Mouse (Mus musculus) subcutaneous adipose tissue, adult 2 months (tissue): ENCODE measurements around the gene Mmp17. TPM values are rescaled to one million over a fixed set of nuclear protein-coding genes. Genes with fewer than 3 reads are reported as not detected.

ENCODE experiments used
- polyA plus RNA-seq: library from polyadenylated mRNA; depleted of rRNA; stranded (reverse); fragments of >200 nt; gene quantifications from 2 replicates; pipeline ENCODE4 v1.2.3, GENCODE M21; 2012; ENCODE audit warnings: low replicate concordance; rRNA removed

Gene Mmp17
- polyA plus RNA-seq, result 2.6 and 19.3 TPM in 2 replicates

GRCm38 (mm10) chr5:129583761-129584582 is at the start of gene Mmp17:
Gene Mmp17, plus strand, starts transcription at chr5:129584169.

Other genes with a start within 250 kb of the Mmp17 start
- gene Sfswap, start 82.9 kb upstream of the Mmp17 start, polyA plus RNA-seq, result 54.1 and 97.3 TPM in 2 replicates
- gene Zfp11, start 85.9 kb downstream of the Mmp17 start, polyA plus RNA-seq, result 1.8 and 3.4 TPM in 2 replicates
- gene Sept14, start 124.3 kb downstream of the Mmp17 start, polyA plus RNA-seq, result 0.08 TPM in 1 of 2 replicates, not detected in the other
- gene Mrps17, start 131.3 kb downstream of the Mmp17 start, polyA plus RNA-seq, result 77.7 and 82.6 TPM in 2 replicates
- gene Nipsnap2, start 140.9 kb downstream of the Mmp17 start, polyA plus RNA-seq, result 69.3 and 71.8 TPM in 2 replicates
- gene Psph, start 203.3 kb downstream of the Mmp17 start, polyA plus RNA-seq, result 34.1 and 50.3 TPM in 2 replicates